In genomic region chr13:41643798-41644197, GRCm38 (mm10) we compare ENCODE assay signal across 10 mouse cellular contexts. TPM values are rescaled to one million over a fixed set of nuclear protein-coding genes. Genes with fewer than 3 reads are reported as not detected.
DNase-seq lines count a peak whose midpoint lies in the region; ATAC-seq and TF ChIP-seq lines count a peak whose summit lies in the region.
"Had no signal": no experiment of that assay in that cellular context is flagged by ENCODE, and none has a peak within 500 bp of the region (broad histone marks: within the 10 kb centered on the region; RNA-seq: fewer than 3 reads in every experiment).

No protein-coding gene starts in this region.

- peak overlapping the region; percentile 1; the same call in 1 of the 2 replicates for H3K27ac ChIP-seq in layer of hippocampus, adult 2 months
- 0 out of 2 replicates have a peak overlapping the region, but pooled peaks have one; percentile 7 for H3K27ac ChIP-seq in embryonic facial prominence, embryonic 15.5 days (replicated peaks)
- H3K27ac ChIP-seq in forebrain, embryonic 15.5 days (replicated peaks) = no peak overlapping the region
- H3K27ac ChIP-seq: embryonic facial prominence, embryonic 13.5 days; liver, embryonic 14.5 days had no signal

- ATAC-seq in embryonic facial prominence, embryonic 15.5 days (ENCODE audit: insufficient number of reproducible peaks, low FRiP score, low TSS enrichment, low read depth) = no peak; the same call in 1 of the 2 replicates
- no peak for ATAC-seq in forebrain, embryonic 15.5 days (replicated peaks)

- 0 out of 2 replicates have a peak, but pooled peaks cover 6% of the 10 kb centered on the region for H3K4me1 ChIP-seq in embryonic facial prominence, embryonic 15.5 days
- peaks cover 10% of the 10 kb centered on the region; the same call in 1 of the 2 replicates for H3K4me1 ChIP-seq in forebrain, embryonic 15.5 days

- H3K9ac ChIP-seq in embryonic facial prominence, embryonic 15.5 days = no peak overlapping the region
- no peak overlapping the region for H3K9ac ChIP-seq in forebrain, embryonic 15.5 days (replicated peaks)
- H3K9ac ChIP-seq: embryonic facial prominence, embryonic 13.5 days; liver, embryonic 14.5 days had no signal

- 59% methylated on average over 7 of the region's 7 CpGs for WGBS in embryonic facial prominence, embryonic 15.5 days
- WGBS in forebrain, embryonic 15.5 days = 72% methylated on average over 7 of the region's 7 CpGs

- no peak overlapping the region for H3K4me2 ChIP-seq in embryonic facial prominence, embryonic 15.5 days (replicated peaks)
- peak overlapping the region; percentile 39 for H3K4me2 ChIP-seq in myocyte (ENCODE audit: low read depth)
- H3K4me2 ChIP-seq in forebrain, embryonic 15.5 days (replicated peaks) = no peak overlapping the region
- H3K4me2 ChIP-seq: embryonic facial prominence, embryonic 13.5 days had no signal

- no peaks in the 10 kb centered on the region for H3K36me3 ChIP-seq in embryonic facial prominence, embryonic 15.5 days
- H3K36me3 ChIP-seq in myocyte (ENCODE audit: control insufficient read depth, insufficient read depth) = no peaks in the 10 kb centered on the region
- no peaks in the 10 kb centered on the region for H3K36me3 ChIP-seq in forebrain, embryonic 15.5 days
- H3K36me3 ChIP-seq: embryonic facial prominence, embryonic 13.5 days had no signal

- no peak overlapping the region for H3ac ChIP-seq in myocyte (ENCODE audit: control insufficient read depth, insufficient read length)

- no peaks in the 10 kb centered on the region for H3K27me3 ChIP-seq in embryonic facial prominence, embryonic 15.5 days
- H3K27me3 ChIP-seq in myocyte (ENCODE audit: control insufficient read depth, insufficient read depth, insufficient read length) = no peaks in the 10 kb centered on the region
- no peaks in the 10 kb centered on the region for H3K27me3 ChIP-seq in forebrain, embryonic 15.5 days
- H3K27me3 ChIP-seq: embryonic facial prominence, embryonic 13.5 days had no signal

- no peak overlapping the region for H3K4me3 ChIP-seq in layer of hippocampus, adult 2 months
- H3K4me3 ChIP-seq in embryonic facial prominence, embryonic 15.5 days (replicated peaks) = no peak overlapping the region
- H3K4me3 ChIP-seq in myocyte = no peak overlapping the region
- no peak overlapping the region for H3K4me3 ChIP-seq in forebrain, embryonic 15.5 days
- H3K4me3 ChIP-seq: embryonic facial prominence, embryonic 13.5 days had no signal

- no peaks in the 10 kb centered on the region for H3K9me3 ChIP-seq in embryonic facial prominence, embryonic 15.5 days (replicated peaks)
- no peaks in the 10 kb centered on the region for H3K9me3 ChIP-seq in forebrain, embryonic 15.5 days
- H3K9me3 ChIP-seq: embryonic facial prominence, embryonic 13.5 days had no signal

- no peaks in the 10 kb centered on the region for H3K79me2 ChIP-seq in myocyte (ENCODE audit: control insufficient read depth, insufficient read depth)

- TF ChIP-seq CTCF in layer of hippocampus, adult 2 months (conservative IDR thresholded peaks at IDR 0.05) = no peak

- DNase-seq in layer of hippocampus, adult 2 months (ENCODE audit: low spot score in 2 of 2) = no peak
- DNase-seq in layer of hippocampus, postnatal 14 days (ENCODE audit: low spot score in 2 of 2) = no peak
- peak; percentile 71 to 82 for DNase-seq in kidney, adult 8-10 months
- no peak for DNase-seq in right cerebral cortex, adult 2 months (ENCODE audit: low spot score in 2 of 2)
- DNase-seq in right cerebral cortex, postnatal 36 days (ENCODE audit: low spot score in 2 of 2) = no peak

- TF ChIP-seq POLR2A in myocyte (IDR thresholded peaks at IDR 0.05; ENCODE audit: insufficient read length, low read depth) = no peak

TF ChIP-seq in myocyte, 11 proteins besides CTCF, POLR2A, EP300 and RAD21:
- TF ChIP-seq TCF3 (IDR thresholded peaks at IDR 0.05; ENCODE audit: insufficient read length, low read depth) (peak; percentile 61), E2F4 (IDR thresholded peaks at IDR 0.05; ENCODE audit: insufficient read depth) (no peak), TCF12 (IDR thresholded peaks at IDR 0.05; ENCODE audit: insufficient read depth, poor library complexity, severe bottlenecking) (peak; percentile 32), MYOG (IDR thresholded peaks at IDR 0.05; ENCODE audit: control insufficient read depth in 1 of 3, insufficient read depth in 1 of 3, insufficient read length in 2 of 3, low read depth in 2 of 3) (peak; percentile 49 to 93 (median 80)), POLR2AphosphoS2 (IDR thresholded peaks at IDR 0.05; ENCODE audit: insufficient read length, low read depth) (no peak), REST (IDR thresholded peaks at IDR 0.05; ENCODE audit: insufficient read depth, insufficient read length) (no peak), SRF (IDR thresholded peaks at IDR 0.05; ENCODE audit: control insufficient read depth, insufficient read length, low read depth) (peak; percentile 96), USF1 (IDR thresholded peaks at IDR 0.05; ENCODE audit: low read depth) (no peak), MYOD1 (IDR thresholded peaks at IDR 0.05; ENCODE audit: control insufficient read depth in 1 of 3, insufficient read length in 2 of 3, low read depth in 2 of 3) (peak in 2 of 3 experiments; percentile 85 to 94)

RNA-seq across cellular contexts. Expression of gene Tmem170b, which starts 38.1 kb away (rescaled TPM):
- total RNA-seq in layer of hippocampus, adult 2 months (2021) = 10 to 100 TPM; 88.6 to 91.0 TPM
- 10 to 100 TPM; 84.1 to 88.0 TPM for total RNA-seq in layer of hippocampus, postnatal 14 days (2021)
- 9.8 and 10.1 TPM in 2 replicates for polyA plus RNA-seq in embryonic facial prominence, embryonic 15.5 days (2015; fragmentation: Nextera tagmentation; extraction: Ambion mirVana)
- 1.1 TPM for polyA plus RNA-seq in myocyte (2012; fragmentation: generic; extraction: Trizol)
- 43.4 and 46.0 TPM in 2 replicates for polyA plus RNA-seq in forebrain, embryonic 15.5 days (2015; fragmentation: Nextera tagmentation; extraction: Ambion mirVana)

Comparison
In these comparisons a context has a peak if more than half of its experiments do, and no peak if none do; other contexts are left out.
1. DNase-seq: peak in kidney, adult 8-10 months (2 of 2); none in layer of hippocampus, adult 2 months (0 of 2), layer of hippocampus, postnatal 14 days (0 of 2), right cerebral cortex, adult 2 months (0 of 2) and right cerebral cortex, postnatal 36 days (0 of 2).